Mouse (Mus musculus): ENCODE measurements at regions not wholly inside any gene's neighbourhood (a gene's known extent, or its start where the extent isn't known, plus 50 kb on each side); places are given as distances from the start of the nearest gene placed in this dataset.
"Not testable (repeated sequence)": the region's sequence is repeated elsewhere in the genome, so short reads cannot be mapped to it uniquely, and the experiment has no call there.

GRCm38 (mm10) chr11:26683850-26684249, 90.1 kb upstream of the Vrk2 start:
- no peak for DNase-seq

- no peak for DNase-seq
Observed at GRCm38 (mm10) chr11:26667251-26667650, 73.5 kb upstream of the Vrk2 start.

- no peak for DNase-seq
Observed at GRCm38 (mm10) chr11:26660878-26661277, 67.1 kb upstream of the Vrk2 start.

GRCm38 (mm10) chr11:26649165-26649564, 55.4 kb upstream of the Vrk2 start:
- DNase-seq: not testable (repeated sequence)

Data from embryo, embryonic 11 days (tissue).